In genomic region chr10:67312456-67312855, GRCm38 (mm10) we compare ENCODE assay signal across 16 mouse cellular contexts. TPM values are rescaled to one million over a fixed set of nuclear protein-coding genes. Genes with fewer than 3 reads are reported as not detected.
A peak's percentile ranks its signal among the peaks of the same experiment; 100 is the strongest.
DNase-seq lines count a peak whose midpoint lies in the region; ATAC-seq and TF ChIP-seq lines count a peak whose summit lies in the region.
"Had no signal": no experiment of that assay in that cellular context is flagged by ENCODE, and none has a peak within 500 bp of the region (broad histone marks: within the 10 kb centered on the region; RNA-seq: fewer than 3 reads in every experiment).

No protein-coding gene starts in this region.

- 0 out of 2 replicates have a peak overlapping the region, but pooled peaks have one; percentile 17 for H3K27ac ChIP-seq in embryonic facial prominence, embryonic 12.5 days
- no peak overlapping the region for H3K27ac ChIP-seq in embryonic facial prominence, embryonic 10.5 days (replicated peaks)
- H3K27ac ChIP-seq in intestine, embryonic 14.5 days (ENCODE audit: low read depth) = 0 out of 2 replicates have a peak overlapping the region, but pooled peaks have one; percentile 36
- H3K27ac ChIP-seq in intestine, embryonic 16.5 days (ENCODE audit: low read length) = no peak overlapping the region
- H3K27ac ChIP-seq in brown adipose tissue, adult 24 weeks (replicated peaks; ENCODE audit: low read depth, low read length) = 0 out of 2 replicates have a peak overlapping the region, but pooled peaks have one; percentile 43
- H3K27ac ChIP-seq in lung, postnatal 0 days (ENCODE audit: low read length) = peak overlapping the region; percentile 32; the same call in 1 of the 2 replicates
- H3K27ac ChIP-seq: hindbrain, postnatal 0 days; liver, embryonic 14.5 days; neural tube, embryonic 15.5 days had no signal

- H3K27me3 ChIP-seq in embryonic facial prominence, embryonic 12.5 days = no peaks in the 10 kb centered on the region
- H3K27me3 ChIP-seq in embryonic facial prominence, embryonic 10.5 days (replicated peaks; ENCODE audit: low read depth, poor library complexity, severe bottlenecking) = 0 out of 2 replicates have a peak, but pooled peaks cover 13% of the 10 kb centered on the region
- no peaks in the 10 kb centered on the region; the same call in 1 of the 2 replicates for H3K27me3 ChIP-seq in intestine, embryonic 14.5 days (replicated peaks; ENCODE audit: control insufficient read depth, insufficient read depth, low read length)
- H3K27me3 ChIP-seq in intestine, embryonic 16.5 days (replicated peaks; ENCODE audit: control insufficient read depth, insufficient read depth, low read length) = 0 out of 2 replicates have a peak, but pooled peaks cover 3% of the 10 kb centered on the region
- H3K27me3 ChIP-seq in lung, postnatal 0 days (replicated peaks; ENCODE audit: insufficient read depth, low read length) = no peaks in the 10 kb centered on the region
- H3K27me3 ChIP-seq: neural tube, embryonic 15.5 days had no signal

- H3K9ac ChIP-seq in embryonic facial prominence, embryonic 12.5 days = no peak overlapping the region
- no peak overlapping the region for H3K9ac ChIP-seq in intestine, embryonic 14.5 days (ENCODE audit: low read length)
- no peak overlapping the region for H3K9ac ChIP-seq in intestine, embryonic 16.5 days (ENCODE audit: low read depth, low read length)
- no peak overlapping the region for H3K9ac ChIP-seq in lung, postnatal 0 days (replicated peaks; ENCODE audit: low read depth)
- H3K9ac ChIP-seq: liver, embryonic 14.5 days; neural tube, embryonic 15.5 days had no signal

- ATAC-seq in embryonic facial prominence, embryonic 12.5 days (ENCODE audit: insufficient number of reproducible peaks, insufficient read depth, low FRiP score, low TSS enrichment) = no peak
- ATAC-seq in intestine, embryonic 14.5 days (replicated peaks; ENCODE audit: low FRiP score, low TSS enrichment, low read depth) = no peak
- no peak for ATAC-seq in intestine, embryonic 16.5 days
- peak; percentile 49 for ATAC-seq in lung, postnatal 0 days
- ATAC-seq: forebrain, embryonic 16.5 days; hindbrain, postnatal 0 days had no signal

- no peaks in the 10 kb centered on the region for H3K36me3 ChIP-seq in embryonic facial prominence, embryonic 12.5 days
- H3K36me3 ChIP-seq in embryonic facial prominence, embryonic 10.5 days (replicated peaks) = no peaks in the 10 kb centered on the region
- H3K36me3 ChIP-seq in intestine, embryonic 14.5 days (ENCODE audit: control insufficient read depth, insufficient read depth, low read length) = no peaks in the 10 kb centered on the region
- no peaks in the 10 kb centered on the region for H3K36me3 ChIP-seq in intestine, embryonic 16.5 days (ENCODE audit: control insufficient read depth, insufficient read depth, low read length)
- no peaks in the 10 kb centered on the region for H3K36me3 ChIP-seq in lung, postnatal 0 days (ENCODE audit: insufficient read depth, low read length)
- H3K36me3 ChIP-seq: neural tube, embryonic 15.5 days had no signal

- H3K4me3 ChIP-seq in embryonic facial prominence, embryonic 12.5 days = no peak overlapping the region
- no peak overlapping the region for H3K4me3 ChIP-seq in embryonic facial prominence, embryonic 10.5 days
- no peak overlapping the region for H3K4me3 ChIP-seq in intestine, embryonic 14.5 days (ENCODE audit: low read depth, low read length)
- H3K4me3 ChIP-seq in intestine, embryonic 16.5 days (ENCODE audit: low read length) = no peak overlapping the region
- no peak overlapping the region for H3K4me3 ChIP-seq in brown adipose tissue, adult 24 weeks (ENCODE audit: insufficient read depth, low read depth, low read length)
- no peak overlapping the region for H3K4me3 ChIP-seq in lung, postnatal 0 days (ENCODE audit: low read depth, low read length)
- H3K4me3 ChIP-seq: neural tube, embryonic 15.5 days had no signal

- H3K9me3 ChIP-seq in embryonic facial prominence, embryonic 12.5 days = no peaks in the 10 kb centered on the region
- H3K9me3 ChIP-seq in embryonic facial prominence, embryonic 10.5 days = no peaks in the 10 kb centered on the region
- H3K9me3 ChIP-seq in intestine, embryonic 14.5 days (ENCODE audit: control insufficient read depth, low read length) = no peaks in the 10 kb centered on the region
- no peaks in the 10 kb centered on the region for H3K9me3 ChIP-seq in intestine, embryonic 16.5 days (ENCODE audit: control insufficient read depth, low read length)
- no peaks in the 10 kb centered on the region for H3K9me3 ChIP-seq in lung, postnatal 0 days (ENCODE audit: low read length)
- H3K9me3 ChIP-seq: neural tube, embryonic 15.5 days had no signal

- TF ChIP-seq EP300 in lung, postnatal 0 days (IDR thresholded peaks at IDR 0.05) = no peak

- no peaks in the 10 kb centered on the region for H3K4me1 ChIP-seq in embryonic facial prominence, embryonic 12.5 days
- 0 out of 2 replicates have a peak, but pooled peaks cover 10% of the 10 kb centered on the region for H3K4me1 ChIP-seq in embryonic facial prominence, embryonic 10.5 days
- peaks cover under 1% of the 10 kb centered on the region; the same call in 1 of the 2 replicates for H3K4me1 ChIP-seq in intestine, embryonic 14.5 days (replicated peaks; ENCODE audit: control insufficient read depth, insufficient read depth, low read length)
- no peaks in the 10 kb centered on the region for H3K4me1 ChIP-seq in intestine, embryonic 16.5 days (ENCODE audit: control insufficient read depth, insufficient read depth, low read length)
- no peaks in the 10 kb centered on the region; the same call in 1 of the 2 replicates for H3K4me1 ChIP-seq in brown adipose tissue, adult 24 weeks (ENCODE audit: control insufficient read depth, insufficient read depth, insufficient read length, low read length)
- no peaks in the 10 kb centered on the region for H3K4me1 ChIP-seq in lung, postnatal 0 days (ENCODE audit: insufficient read depth, low read depth, low read length)

- no peak for DNase-seq in embryonic facial prominence, embryonic 10.5 days (ENCODE audit: low spot score)
- no peak for DNase-seq in intestine, embryonic 14.5 days (ENCODE audit: low spot score)
- peak; percentile 31 for DNase-seq in lung, postnatal 0 days (ENCODE audit: low spot score)
- DNase-seq in right cerebral cortex, postnatal 36 days (ENCODE audit: low spot score in 2 of 2) = no peak
- no peak for DNase-seq in retina, postnatal 1 day
- DNase-seq: adrenal gland, adult 8-10 months; cerebellum, adult 2 months; layer of hippocampus, postnatal 36 days; left cerebral cortex, postnatal 4 days had no signal

- 51% methylated on average over 6 of the region's 6 CpGs for WGBS in embryonic facial prominence, embryonic 12.5 days
- WGBS in embryonic facial prominence, embryonic 10.5 days = 62% methylated on average over 6 of the region's 6 CpGs
- WGBS in intestine, embryonic 14.5 days = 40% methylated on average over 6 of the region's 6 CpGs
- 56% methylated on average over 6 of the region's 6 CpGs for WGBS in intestine, embryonic 16.5 days
- 38% methylated on average over 6 of the region's 6 CpGs for WGBS in lung, postnatal 0 days

- no peak overlapping the region for H3K4me2 ChIP-seq in embryonic facial prominence, embryonic 12.5 days (replicated peaks)
- no peak overlapping the region for H3K4me2 ChIP-seq in intestine, embryonic 14.5 days (ENCODE audit: low read length)
- no peak overlapping the region for H3K4me2 ChIP-seq in intestine, embryonic 16.5 days (ENCODE audit: low read depth, low read length)
- no peak overlapping the region for H3K4me2 ChIP-seq in lung, postnatal 0 days (replicated peaks; ENCODE audit: low read depth, low read length)
- H3K4me2 ChIP-seq: neural tube, embryonic 15.5 days had no signal

- TF ChIP-seq CTCF in lung, postnatal 0 days (IDR thresholded peaks at IDR 0.05) = no peak

RNA-seq across cellular contexts. Expression of gene Nrbf2, which starts 27.4 kb away (rescaled TPM):
- polyA plus RNA-seq in embryonic facial prominence, embryonic 12.5 days (2016; fragmentation: Nextera tagmentation; extraction: Ambion mirVana) = 38.7 and 41.6 TPM in 2 replicates
- 39.0 and 39.1 TPM in 2 replicates for polyA plus RNA-seq in embryonic facial prominence, embryonic 10.5 days (2016; fragmentation: Nextera tagmentation; extraction: Ambion mirVana)
- polyA plus RNA-seq in intestine, embryonic 14.5 days (2014; fragmentation: Nextera tagmentation; extraction: Ambion mirVana) = 36.0 and 39.6 TPM in 2 replicates
- polyA plus RNA-seq in intestine, embryonic 16.5 days (2015; fragmentation: Nextera tagmentation; extraction: Ambion mirVana) = 35.6 and 38.5 TPM in 2 replicates
- polyA plus RNA-seq in brown adipose tissue, adult 24 weeks (2012; ENCODE audit: insufficient read depth, insufficient read length, missing spikeins) = 18.6 and 70.7 TPM in 2 replicates
- 40.6 and 43.8 TPM in 2 replicates for polyA plus RNA-seq in lung, postnatal 0 days (2015; fragmentation: Nextera tagmentation; extraction: Ambion mirVana)

Comparison
In these comparisons a context has a peak if more than half of its experiments do, and no peak if none do; other contexts are left out.
1. H3K27ac ChIP-seq: peak in embryonic facial prominence, embryonic 12.5 days (single experiment), intestine, embryonic 14.5 days (single experiment), brown adipose tissue, adult 24 weeks (single experiment) and lung, postnatal 0 days (single experiment); none in embryonic facial prominence, embryonic 10.5 days (single experiment) and intestine, embryonic 16.5 days (single experiment).